Mouse (Mus musculus) natural killer cell, adult 2 months (primary cell): ENCODE results near the gene Gm3099.
"Not testable (repeated sequence)": the region's sequence is repeated elsewhere in the genome, so short reads cannot be mapped to it uniquely, and the experiment has no call there.

Experiments used
- DNase-seq, 2 experiments: peaks; one replicate each; pipeline ENCODE4 v3.0.0; 2022; ENCODE audit warnings: low spot score in 2 of 2

Gene Gm3099

GRCm38 (mm10) chr14:3998094-3998493 is at the start of gene Gm3099:
Gm3099 (plus strand) TSS chr14:3998394.
- DNase-seq, result not testable (repeated sequence)

GRCm38 (mm10) chr14:3963247-3963646 is 34.9 kb upstream of the Gm3099 start, which contains the start of gene Gm3095:
Gm3095 (plus strand) TSS chr14:3963547.
- DNase-seq, result not testable (repeated sequence)

GRCm38 (mm10) chr14:4023641-4024040 is 25.4 kb downstream of the Gm3099 start, which contains the start of gene Gm5796:
Gm5796 (plus strand) TSS chr14:4023941.
- not testable (repeated sequence) for DNase-seq
